Mouse (Mus musculus) forebrain, embryonic 12.5 days (tissue): ENCODE results near the gene Med31. TPM values are rescaled to one million over a fixed set of nuclear protein-coding genes. Genes with fewer than 3 reads are reported as not detected.

ENCODE experiments used
- polyA plus RNA-seq: library from polyadenylated mRNA; unstranded; fragments of >200 nt; fragmentation: Nextera tagmentation; extraction: Ambion mirVana; gene quantifications from 2 replicates; pipeline ENCODE4 v1.2.1, GENCODE M21; 2016

Med31 gene
- polyA plus RNA-seq, 1 experiment from 2014 or later: 54.8 TPM

Other genes with a start within 250 kb of the Med31 start
- gene Aipl1, start 178.1 kb downstream of the Med31 start, polyA plus RNA-seq: 0.37 and 0.50 TPM in 2 replicates
- 187 and 191 TPM in 2 replicates for gene Pimreg, start 173.6 kb downstream of the Med31 start, polyA plus RNA-seq
- 0.41 and 0.58 TPM in 2 replicates for gene Pitpnm3, start 79.8 kb downstream of the Med31 start, polyA plus RNA-seq
- 0.73 and 0.83 TPM in 2 replicates for gene Gm43951, start 8.8 kb downstream of the Med31 start, polyA plus RNA-seq
- gene 4933427D14Rik, start 8.1 kb downstream of the Med31 start, polyA plus RNA-seq: 20.8 and 25.7 TPM in 2 replicates
- 139 and 143 TPM in 2 replicates for gene Txndc17, start 8.0 kb downstream of the Med31 start, polyA plus RNA-seq
- gene Slc13a5, start 51.6 kb upstream of the Med31 start, polyA plus RNA-seq: not detected in 2 replicates
- gene Xaf1, start 86.0 kb upstream of the Med31 start, polyA plus RNA-seq: 1.6 TPM in 2 replicates
- gene Fbxo39, start 98.9 kb upstream of the Med31 start, polyA plus RNA-seq: not detected in 2 replicates
- gene Tekt1, start 146.8 kb upstream of the Med31 start, polyA plus RNA-seq: 6.3 and 6.7 TPM in 2 replicates
- gene Smtnl2, start 196.1 kb upstream of the Med31 start, polyA plus RNA-seq: 5.2 and 5.5 TPM in 2 replicates
- gene Ggt6, start 219.9 kb upstream of the Med31 start, polyA plus RNA-seq: not detected in 2 replicates
- 158 and 160 TPM in 2 replicates for gene Mybbp1a, start 225.8 kb upstream of the Med31 start, polyA plus RNA-seq